Mouse (Mus musculus): Measurements from ENCODE around the gene Vsig10l.
A peak's percentile ranks its signal among the peaks of the same experiment; 100 is the strongest.

Vsig10l gene

DNA sequence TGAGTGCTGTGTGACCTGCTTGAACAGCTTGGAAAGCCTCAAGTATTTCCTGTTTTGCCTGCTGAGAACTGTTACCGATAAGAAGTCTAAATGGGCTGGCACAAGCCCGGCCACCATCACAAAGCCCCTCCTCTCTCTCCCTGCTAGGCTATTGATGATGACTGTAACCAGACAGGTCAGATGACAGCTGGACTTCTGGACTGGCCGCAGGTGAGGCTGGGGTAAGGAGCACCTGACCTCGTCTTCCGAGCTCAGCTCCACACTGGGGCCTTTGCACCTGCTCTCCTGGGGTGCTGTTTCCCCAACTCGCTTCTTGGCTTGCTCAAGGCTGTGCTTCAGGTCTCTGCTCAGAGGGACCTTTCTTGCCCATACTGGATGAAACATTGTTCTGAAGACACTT, 8.6 kb upstream of the Vsig10l start:
- no peak for DNase-seq (ENCODE audit: low spot score in 2 of 2)

DNA sequence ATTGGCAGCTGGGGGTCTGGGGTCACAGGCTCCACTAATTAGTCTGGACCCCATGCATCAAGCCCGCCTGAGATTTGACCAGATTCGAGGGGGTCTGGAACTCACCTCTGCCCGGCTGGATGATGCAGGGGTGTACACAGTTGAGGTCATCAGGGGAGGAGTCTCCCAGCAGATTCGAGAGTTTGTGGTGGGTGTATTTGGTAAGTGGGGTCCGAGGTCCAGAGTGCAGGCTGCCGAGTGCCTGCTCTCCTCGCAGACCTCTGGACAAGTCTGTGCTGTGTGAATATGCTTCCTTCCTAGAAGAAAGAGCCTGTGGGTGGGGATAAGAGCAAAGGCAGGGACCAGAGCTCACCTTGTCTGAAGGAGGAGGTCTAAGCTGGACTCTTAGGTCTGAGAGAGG, 1.0 kb downstream of the Vsig10l start:
- DNase-seq (ENCODE audit: low spot score in 2 of 2), result no peak

DNA sequence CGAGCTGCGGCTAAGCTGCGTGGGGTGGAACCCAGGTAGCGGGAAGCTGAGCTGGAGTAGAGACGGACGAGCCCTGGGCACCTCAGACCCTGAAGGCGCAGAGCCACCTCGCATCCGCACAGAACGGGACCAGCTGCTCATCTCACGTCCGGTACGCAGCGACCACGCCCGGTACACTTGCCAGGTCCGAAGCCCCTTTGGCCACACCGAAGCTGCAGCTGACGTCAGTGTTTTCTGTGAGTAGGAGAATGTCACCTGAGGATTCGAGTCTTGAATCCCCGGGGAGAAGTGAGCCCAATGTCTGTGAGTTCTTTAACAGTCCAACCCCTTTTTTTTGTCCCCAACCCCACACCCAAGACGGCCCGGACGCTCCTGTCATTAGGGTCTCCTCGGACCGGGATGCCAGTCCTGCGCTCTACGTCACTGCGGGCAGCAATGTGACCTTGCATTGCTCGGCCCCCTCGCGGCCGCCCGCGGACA, 2.0 kb downstream of the Vsig10l start:
- no peak for DNase-seq (ENCODE audit: low spot score in 2 of 2)

DNA sequence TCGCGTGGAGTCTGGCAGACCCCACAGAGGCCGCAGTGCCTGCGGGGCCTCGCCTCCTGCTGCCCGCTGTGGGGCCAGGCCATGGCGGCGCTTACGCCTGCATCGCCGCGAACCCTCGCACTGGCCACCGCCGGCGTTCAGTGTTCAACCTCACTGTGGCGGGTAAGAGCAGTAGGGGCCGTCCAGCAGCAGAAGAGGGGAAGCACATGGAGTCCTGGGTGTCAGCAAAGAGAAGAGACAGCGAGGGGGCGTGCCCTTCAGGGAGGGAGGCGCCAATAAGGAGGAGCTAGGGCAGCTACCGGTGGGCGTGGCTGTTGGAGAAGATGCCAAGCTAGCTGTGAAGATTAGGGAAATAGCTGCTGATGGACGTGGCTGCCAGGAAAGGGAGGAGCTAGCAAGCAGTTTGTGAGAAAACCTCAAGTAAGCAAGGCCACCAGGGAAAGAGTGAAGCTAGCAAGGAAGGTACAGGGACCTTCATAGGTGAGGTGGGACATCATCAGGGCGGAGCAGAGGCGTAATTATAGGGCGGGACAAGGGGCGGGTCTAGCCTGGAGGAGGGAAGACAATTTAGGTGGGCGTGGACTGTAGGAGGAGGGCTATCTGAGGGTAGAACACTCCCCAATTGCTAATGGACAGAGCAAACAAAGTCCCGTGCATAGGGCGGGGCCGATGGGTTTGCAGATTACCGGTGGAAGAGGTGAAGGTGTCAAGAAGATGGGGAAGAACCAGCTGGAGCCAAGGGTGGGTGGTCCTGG, 2.6 kb downstream of the Vsig10l start:
- peak; percentile 79 to 89 for DNase-seq (ENCODE audit: low spot score in 2 of 2)

DNA sequence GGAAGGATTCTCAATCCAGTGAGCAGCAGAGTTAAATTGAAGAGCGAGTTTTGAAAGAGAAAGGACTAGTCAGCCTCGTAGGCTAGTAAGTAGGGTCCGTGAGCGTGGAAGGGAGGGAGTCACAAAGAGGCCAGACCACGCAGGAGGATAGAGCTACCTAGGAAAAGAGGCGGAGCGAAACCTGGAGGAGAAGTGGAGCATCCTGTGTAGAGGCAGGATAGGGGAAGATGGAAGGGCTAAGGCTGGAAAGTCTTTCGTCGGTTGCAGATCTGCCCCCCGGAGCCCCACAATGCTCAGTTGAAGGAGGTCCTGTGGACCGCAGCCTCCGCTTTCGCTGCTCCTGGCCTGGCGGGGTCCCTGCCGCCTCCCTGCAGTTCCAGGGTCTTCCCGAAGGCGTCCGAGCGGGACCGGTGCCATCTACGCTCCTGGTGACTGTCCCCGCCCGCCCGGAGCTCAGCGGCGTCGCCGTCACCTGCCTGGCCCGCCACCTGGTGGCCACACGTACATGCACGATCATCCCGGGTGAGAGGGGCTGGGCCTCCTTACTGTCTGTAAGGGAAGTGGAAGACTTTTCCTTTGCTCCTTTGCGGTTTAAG, 3.2 kb downstream of the Vsig10l start:
- peak; percentile 63 to 84 for DNase-seq (ENCODE audit: low spot score in 2 of 2)

DNA sequence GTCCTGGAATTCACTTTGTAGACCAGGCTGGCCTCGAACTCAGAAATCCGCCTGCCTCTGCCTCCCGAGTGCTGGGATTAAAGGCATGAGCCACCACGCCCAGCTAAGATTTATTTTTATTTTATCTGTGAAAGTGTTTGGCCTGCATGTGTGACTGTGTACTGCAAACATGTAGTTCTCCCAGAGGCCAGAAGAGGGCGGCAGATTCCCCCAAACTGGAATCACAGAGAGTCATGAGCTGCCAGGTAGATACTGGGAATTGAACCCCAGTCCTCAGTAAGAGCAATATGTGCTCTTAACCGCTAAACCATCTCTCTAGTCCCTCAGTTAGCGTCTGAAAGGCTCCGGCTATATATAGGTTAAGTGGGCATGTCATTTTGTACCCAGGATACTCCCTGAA, 7.4 kb downstream of the Vsig10l start:
- DNase-seq (ENCODE audit: low spot score in 2 of 2), result no peak

DNA sequence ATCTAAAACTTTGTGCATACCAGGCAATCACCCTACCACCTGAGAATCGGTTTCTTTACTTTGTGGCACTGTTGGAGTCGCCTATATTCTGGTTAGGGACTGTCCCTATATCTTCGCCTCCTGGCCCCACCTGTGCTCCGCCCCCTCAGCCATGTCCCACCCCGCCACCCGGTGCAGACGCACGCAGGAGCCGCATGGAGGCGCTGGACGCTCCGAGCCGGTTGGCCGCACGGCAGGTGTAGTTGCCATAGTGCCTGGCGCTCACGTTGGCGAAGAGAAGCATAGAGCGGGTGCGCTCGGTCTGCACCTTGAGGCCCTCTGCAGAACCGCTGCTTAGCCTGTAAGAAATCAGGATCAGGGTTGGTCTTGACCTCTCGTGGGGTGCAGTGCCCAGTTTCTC, 12.8 kb downstream of the Vsig10l start:
- no peak for DNase-seq (ENCODE audit: low spot score in 2 of 2)

DNA sequence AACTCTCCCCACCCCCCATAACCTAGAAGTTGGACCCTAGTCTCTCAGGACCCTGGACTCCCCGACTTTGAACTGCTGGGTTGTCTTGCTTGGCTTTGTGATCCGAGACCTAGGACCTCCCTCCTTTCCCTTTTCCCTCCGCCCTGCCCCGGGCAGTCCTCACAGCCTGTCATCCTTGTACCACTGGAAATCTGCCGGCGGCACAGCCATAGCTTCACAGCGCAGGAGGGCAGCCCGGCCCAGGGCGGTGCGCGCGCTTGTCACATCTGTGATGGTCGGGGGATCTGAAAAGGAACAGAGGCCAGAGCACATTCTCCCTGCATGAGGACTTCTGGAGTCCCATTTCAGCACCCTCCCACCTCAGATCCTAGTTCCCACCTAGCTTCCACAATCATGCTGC, 13.4 kb downstream of the Vsig10l start:
- DNase-seq (ENCODE audit: low spot score in 2 of 2), result no peak

DNA sequence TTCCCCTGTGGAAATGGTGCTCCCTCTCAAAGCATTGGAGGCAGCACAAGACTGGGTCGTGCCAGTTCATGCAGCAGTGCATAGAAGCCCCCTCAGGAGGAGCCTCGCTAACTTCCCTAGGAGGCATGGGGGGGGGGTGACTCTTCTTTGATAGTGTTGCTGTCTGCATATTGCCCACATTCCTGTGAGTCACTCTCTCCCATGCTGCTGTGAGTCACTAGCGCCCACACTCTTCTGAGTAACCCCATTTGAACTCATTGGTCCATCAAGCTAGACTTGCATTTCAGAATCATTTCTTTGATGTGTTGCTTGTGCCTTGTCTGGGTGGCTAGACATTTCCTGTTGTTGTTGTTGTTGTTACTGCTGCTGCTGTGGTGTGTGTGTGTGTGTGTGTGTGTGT, 18.2 kb downstream of the Vsig10l start:
- DNase-seq (ENCODE audit: low spot score in 2 of 2), result no peak

DNA sequence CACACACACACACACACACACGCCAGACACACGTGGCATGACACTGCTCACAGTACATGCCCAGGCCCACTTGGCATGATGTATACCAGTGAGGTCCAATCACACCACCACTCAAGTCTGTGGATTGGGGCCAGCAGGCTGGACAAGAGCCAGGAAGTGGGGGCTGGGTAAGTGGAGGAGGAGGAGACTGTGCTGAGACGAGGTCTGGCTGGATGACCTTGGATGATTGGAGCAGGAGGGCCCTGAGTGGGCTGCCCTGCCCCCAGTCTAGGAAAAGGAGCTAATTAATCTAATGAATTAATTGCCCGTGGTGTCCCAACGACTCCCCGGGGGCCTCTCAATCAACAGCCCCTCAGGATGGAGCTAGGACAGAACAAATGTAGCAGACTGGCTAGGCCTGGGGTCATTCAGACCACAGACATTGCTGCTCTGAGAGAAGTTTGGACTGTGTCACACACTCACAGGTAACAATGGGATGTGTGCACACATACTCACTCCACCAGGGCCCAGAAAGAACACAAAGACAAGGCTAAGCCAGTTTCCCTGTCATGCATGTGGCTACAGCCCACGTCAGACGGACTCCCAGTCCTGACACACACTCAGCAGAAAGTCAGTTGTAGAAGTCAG, 19.3 kb downstream of the Vsig10l start:
- no peak for DNase-seq (ENCODE audit: low spot score in 2 of 2)

DNA sequence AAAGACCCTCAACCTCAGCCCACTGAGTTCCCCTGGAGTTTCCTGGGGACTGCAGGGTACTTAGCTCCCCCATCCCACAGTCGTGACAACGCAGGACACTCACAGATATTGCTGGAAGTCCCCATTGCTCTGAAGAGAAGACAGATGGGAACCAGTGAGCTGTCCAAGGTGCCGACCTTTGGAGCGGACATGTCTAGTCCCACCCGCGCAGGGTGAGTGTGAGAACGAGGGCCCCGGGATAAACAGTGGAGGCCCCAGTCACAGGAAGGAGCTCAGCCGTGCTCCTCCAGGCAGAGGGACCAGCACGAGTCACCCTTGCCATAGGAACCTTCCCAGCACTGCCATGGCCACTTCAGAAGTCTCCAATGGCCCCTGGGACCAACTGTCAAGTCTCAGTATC, 20.3 kb downstream of the Vsig10l start:
- DNase-seq (ENCODE audit: low spot score in 2 of 2), result no peak

DNA sequence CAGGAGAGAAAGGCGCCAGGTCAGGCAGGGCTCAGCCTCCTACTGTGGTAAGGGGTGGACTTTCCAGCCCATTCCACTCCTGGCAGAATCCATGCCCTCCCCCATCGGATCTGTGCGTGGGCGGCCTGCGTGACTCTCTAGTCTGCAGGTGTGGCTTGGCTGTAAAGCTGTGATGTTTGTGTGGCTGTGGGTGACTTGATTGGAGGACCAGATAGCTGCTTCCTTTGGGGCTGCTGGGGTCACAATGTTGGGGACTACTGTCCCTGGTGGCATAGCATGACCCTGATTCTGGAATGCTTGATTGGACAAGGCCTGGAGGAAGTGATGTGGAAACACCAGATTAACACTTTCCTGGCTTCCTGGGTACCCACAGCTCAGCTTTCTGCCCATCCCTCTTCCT, 25.7 kb downstream of the Vsig10l start:
- DNase-seq (ENCODE audit: low spot score in 2 of 2), result no peak

DNA sequence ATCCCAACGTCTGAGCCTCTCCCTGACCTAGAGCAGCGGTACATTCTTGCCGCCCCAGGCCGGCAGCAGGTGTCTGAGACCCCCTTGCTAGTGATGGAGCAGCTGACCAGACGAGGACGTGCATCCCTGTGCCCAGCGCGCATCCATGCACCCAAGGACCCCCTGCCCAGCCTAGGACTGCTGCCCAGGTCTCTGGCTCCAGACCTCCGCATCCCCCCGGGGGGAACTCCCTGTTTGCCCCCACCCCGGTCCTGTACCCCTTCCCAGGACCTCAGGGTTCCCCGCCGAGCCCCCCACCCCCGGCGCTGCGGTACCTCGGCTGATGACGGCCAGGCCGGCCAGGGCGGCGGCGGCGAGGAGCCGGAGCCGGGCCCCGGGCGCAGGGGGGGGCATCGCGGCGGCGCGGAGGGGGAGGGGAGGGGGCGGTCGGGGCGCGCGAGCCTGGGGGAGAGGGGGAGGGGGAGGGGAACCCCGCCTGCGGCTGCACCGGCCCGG, 26.7 kb downstream of the Vsig10l start, which contains the start of gene Iglon5:
Iglon5 (minus strand) TSS at position 445 of the 495 bp plus-strand sequence.
- no peak for DNase-seq (ENCODE audit: low spot score in 2 of 2)

DNA sequence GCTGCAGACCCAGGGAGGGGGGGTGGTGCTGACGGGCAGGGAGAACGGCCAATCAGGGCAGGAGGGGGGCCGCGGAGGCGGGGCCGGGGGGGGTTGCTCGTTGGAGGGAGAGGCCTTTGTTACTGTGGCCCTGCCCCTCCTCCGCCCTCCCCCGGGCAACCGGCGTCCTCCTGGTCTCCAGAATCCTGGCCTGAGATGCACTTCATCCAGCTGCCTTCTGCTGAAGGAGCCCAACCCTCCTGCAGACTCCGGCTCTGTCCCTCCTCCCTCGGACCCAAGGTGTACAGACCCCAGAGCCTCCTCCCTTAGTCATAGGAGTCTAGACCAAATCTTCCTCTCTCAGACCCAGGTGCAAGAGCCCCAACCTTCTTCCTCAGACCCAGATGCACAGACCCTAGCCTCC, 27.2 kb downstream of the Vsig10l start:
- peak in 1 of 2 experiments; percentile 13 for DNase-seq (ENCODE audit: low spot score in 2 of 2)

DNA sequence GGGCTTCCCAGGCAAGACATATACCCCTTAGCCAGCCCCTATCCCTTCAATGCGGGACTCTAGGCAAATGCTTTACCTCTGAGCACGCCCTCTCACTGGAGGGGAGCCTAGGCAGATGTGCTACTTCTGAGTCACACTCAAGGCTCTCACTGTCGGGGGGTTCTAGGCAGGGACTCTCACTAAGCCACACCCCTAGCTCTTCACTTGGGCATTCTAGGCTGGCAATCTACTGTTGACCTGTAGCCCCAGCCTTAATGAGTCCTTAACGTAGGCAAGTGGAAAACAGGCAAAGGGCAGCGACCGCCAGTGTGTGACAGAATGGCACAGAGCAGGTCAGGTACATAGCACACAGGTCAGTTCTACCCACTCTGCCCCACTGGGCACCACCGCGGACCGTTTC, 27.9 kb downstream of the Vsig10l start:
- no peak for DNase-seq (ENCODE audit: low spot score in 2 of 2)

DNA sequence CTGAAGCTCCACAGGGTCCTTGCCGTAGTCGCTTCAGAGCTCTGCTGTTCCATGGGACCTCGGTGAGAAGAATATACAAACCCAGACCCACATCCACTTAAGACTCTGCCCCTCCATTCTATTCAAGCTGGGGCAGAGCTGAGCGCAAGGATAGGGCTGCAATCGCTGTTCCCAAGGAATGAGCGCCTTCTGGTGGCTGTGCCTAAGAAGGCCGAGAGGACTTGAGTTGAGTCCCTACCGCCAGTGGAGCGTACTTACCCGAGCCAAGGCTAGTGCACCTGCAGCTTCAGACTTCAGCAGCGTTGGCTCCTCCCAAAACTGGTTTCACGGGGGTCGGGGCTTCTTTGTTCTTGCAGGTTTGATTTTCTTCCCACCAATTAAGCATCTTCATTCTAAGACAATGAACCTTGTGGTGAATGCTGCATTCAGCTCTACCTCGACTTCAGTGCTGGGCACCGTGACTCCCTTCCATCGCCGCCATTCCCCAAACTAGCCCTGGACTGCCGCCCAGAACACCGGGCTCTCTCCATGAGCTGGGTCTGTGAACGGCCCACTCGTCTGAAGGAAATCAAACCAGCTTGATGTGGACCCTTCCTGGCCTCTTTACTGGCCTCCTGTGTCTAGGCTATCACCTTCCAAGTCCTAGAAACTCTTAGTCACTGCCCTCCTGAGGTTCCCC, 32.5 kb downstream of the Vsig10l start:
- DNase-seq (ENCODE audit: low spot score in 2 of 2), result peak; percentile 5 to 31

DNA sequence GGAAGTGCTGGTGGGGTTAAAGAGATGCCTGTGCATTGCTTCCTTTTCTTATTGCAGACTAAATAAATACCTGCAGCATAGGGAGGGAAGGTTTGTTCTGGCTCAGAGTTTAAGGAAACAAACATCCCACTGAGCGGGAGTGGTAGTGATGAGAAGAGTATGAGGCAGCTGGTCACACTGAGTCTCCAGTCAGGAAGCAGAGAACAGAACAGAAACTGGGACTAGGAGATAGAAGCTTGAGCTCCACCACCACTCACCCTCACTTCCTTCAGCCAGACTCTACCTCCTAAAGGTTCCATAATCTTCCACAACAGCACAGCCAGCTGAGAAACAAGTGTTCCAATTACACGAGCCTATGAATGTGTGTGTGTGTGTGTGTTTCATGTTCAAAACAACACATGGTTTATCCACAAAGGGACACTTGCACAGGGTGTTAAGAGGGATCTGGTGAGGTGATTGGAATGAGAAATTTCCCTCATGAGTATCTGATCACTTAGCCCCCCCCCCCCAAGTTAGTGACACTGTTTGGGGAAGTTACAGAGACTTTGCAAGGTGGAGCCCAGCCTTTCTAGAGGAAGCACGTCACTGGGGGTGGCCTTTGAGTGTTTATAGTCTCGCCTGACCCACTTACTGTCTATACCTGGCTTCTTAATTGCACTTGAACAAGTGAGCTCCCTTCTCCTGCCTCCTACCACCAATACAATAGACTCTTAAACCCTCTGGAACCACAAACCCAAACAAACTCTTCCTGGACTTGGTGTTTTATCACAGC, 48.9 kb downstream of the Vsig10l start:
- no peak for DNase-seq (ENCODE audit: low spot score in 2 of 2)

DNA sequence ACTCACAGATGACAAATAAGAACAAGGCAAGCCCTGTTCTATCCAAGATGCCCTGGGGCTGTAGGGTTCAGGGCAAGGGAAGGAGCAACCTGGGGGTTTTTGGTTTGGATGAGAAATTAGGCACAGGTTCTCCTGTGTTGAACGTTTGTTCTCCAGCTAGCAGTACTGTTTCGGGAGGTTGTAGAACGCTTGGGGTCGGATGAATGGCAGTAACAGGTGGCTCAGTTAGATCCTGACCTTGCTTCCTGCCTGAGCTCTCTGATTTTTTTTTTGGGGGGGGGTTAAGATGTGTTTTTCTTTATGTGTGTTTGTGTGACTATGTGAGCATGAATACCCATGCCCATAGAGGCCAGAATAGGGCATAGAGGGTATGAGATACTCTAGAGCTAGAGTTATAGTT, 49.6 kb downstream of the Vsig10l start:
- no peak for DNase-seq (ENCODE audit: low spot score in 2 of 2)

DNA sequence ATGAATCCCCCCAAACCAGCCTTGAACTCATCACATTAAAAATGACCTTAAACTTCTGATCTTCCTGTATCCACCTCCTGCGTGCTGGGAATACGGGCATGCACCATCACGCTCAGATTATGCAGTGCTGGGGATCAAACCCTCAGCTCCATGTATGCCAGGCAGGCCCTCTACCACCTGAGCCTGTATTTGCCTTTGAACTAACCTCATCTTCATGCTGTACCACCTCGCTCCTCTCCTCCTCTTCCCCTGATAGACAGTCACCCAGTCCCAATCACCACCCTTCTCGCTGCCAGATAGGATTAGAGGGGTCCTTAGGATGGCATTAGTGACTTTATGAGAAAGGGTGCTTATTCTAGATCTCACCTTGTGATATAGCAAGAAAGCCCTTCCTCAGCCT, 52.1 kb downstream of the Vsig10l start:
- no peak for DNase-seq (ENCODE audit: low spot score in 2 of 2)

DNA sequence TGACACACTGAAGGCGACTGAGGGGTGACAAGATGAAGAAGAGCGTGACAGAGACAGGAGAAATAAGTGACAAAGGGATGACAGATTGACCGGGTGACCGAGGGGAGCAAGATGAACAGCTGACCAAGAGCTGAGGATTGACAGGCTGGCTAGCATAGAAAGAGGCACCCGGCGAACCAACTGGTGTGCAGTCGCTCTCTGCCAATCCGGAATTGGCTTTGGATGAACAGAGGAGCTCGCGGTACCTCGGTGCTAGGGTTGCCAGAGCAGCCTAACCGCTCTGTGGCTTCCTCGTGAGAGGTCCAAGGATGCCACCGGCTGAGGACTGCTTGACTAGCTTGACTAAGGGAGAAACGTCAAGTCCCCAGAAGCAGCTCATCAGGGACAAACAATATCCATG, 55.4 kb downstream of the Vsig10l start:
- no peak for DNase-seq (ENCODE audit: low spot score in 2 of 2)
